Mouse (Mus musculus) fat pad, adult 2 months (tissue): ENCODE data around the gene Hddc3.
A peak's percentile ranks its signal among the peaks of the same experiment; 100 is the strongest.
"Not testable (repeated sequence)": the region's sequence is repeated elsewhere in the genome, so short reads cannot be mapped to it uniquely, and the experiment has no call there.

Source experiments
- DNase-seq: peaks from one replicate; pipeline ENCODE4 v3.0.0-alpha.2; 2011; ENCODE audit warnings: low read depth, low spot score; ENCODE audit errors: extremely low read depth

The Hddc3 gene

GRCm38 (mm10) chr7:80342858-80343257, at the start of gene Hddc3:
Gene Hddc3 (plus strand): TSS chr7:80343104.
- DNase-seq: peak; percentile 93

GRCm38 (mm10) chr7:80294062-80294763, 48.7 kb upstream of the Hddc3 start, which contains the start of gene Prc1:
Gene Prc1 (plus strand): TSS chr7:80294450.
- peak; percentile 68 for DNase-seq

- no peak for DNase-seq
Measured at GRCm38 (mm10) chr7:80294764-80295648, 47.9 kb upstream of the Hddc3 start.

- no peak for DNase-seq
Measured at GRCm38 (mm10) chr7:80296462-80296861, 46.4 kb upstream of the Hddc3 start.

GRCm38 (mm10) chr7:80297041-80297440, 45.9 kb upstream of the Hddc3 start:
- no peak for DNase-seq

- DNase-seq: no peak
Measured at GRCm38 (mm10) chr7:80298754-80299153, 44.1 kb upstream of the Hddc3 start.

- DNase-seq: no peak
Measured at GRCm38 (mm10) chr7:80299568-80299967, 43.3 kb upstream of the Hddc3 start.

GRCm38 (mm10) chr7:80301522-80301921, 41.4 kb upstream of the Hddc3 start:
- no peak for DNase-seq

GRCm38 (mm10) chr7:80307766-80308165, 35.1 kb upstream of the Hddc3 start:
- no peak for DNase-seq

GRCm38 (mm10) chr7:80310771-80311170, 32.1 kb upstream of the Hddc3 start:
- DNase-seq: no peak

GRCm38 (mm10) chr7:80315733-80316132, 27.2 kb upstream of the Hddc3 start:
- DNase-seq: no peak

GRCm38 (mm10) chr7:80317439-80318115, 25.3 kb upstream of the Hddc3 start:
- no peak for DNase-seq

GRCm38 (mm10) chr7:80318670-80319069, 24.2 kb upstream of the Hddc3 start:
- DNase-seq: no peak

- no peak for DNase-seq
Measured at GRCm38 (mm10) chr7:80319846-80320496, 22.9 kb upstream of the Hddc3 start.

GRCm38 (mm10) chr7:80323336-80323735, 19.6 kb upstream of the Hddc3 start:
- DNase-seq: no peak

- DNase-seq: peak; percentile 84
Measured at GRCm38 (mm10) chr7:80324043-80324815, 18.7 kb upstream of the Hddc3 start, which contains the start of gene Rccd1. Gene Rccd1 (minus strand): TSS chr7:80324454.

GRCm38 (mm10) chr7:80324816-80325119, 18.1 kb upstream of the Hddc3 start:
- DNase-seq: not testable (repeated sequence)

- DNase-seq: no peak
Measured at GRCm38 (mm10) chr7:80325292-80325868, 17.5 kb upstream of the Hddc3 start.

- no peak for DNase-seq
Measured at GRCm38 (mm10) chr7:80326076-80326475, 16.8 kb upstream of the Hddc3 start.

GRCm38 (mm10) chr7:80330278-80330677, 12.6 kb upstream of the Hddc3 start:
- DNase-seq: no peak
